Mouse (Mus musculus) thymus, postnatal 4 days (tissue): ENCODE measurements around the gene Dcaf12.

ENCODE experiments used
- DNase-seq: peaks from one replicate; pipeline ENCODE4 v3.0.0; 2021

Dcaf12 gene

GRCm38 (mm10) chr4:41307406-41307805 lies 7.3 kb downstream of the Dcaf12 start:
- no peak for DNase-seq

GRCm38 (mm10) chr4:41304302-41304701 lies 10.4 kb downstream of the Dcaf12 start:
- peak; percentile 19 for DNase-seq

GRCm38 (mm10) chr4:41303671-41304070 lies 11.0 kb downstream of the Dcaf12 start:
- no peak for DNase-seq

- no peak for DNase-seq
Observed at GRCm38 (mm10) chr4:41298976-41299375, 15.7 kb downstream of the Dcaf12 start.

GRCm38 (mm10) chr4:41295960-41296359 lies 18.7 kb downstream of the Dcaf12 start:
- no peak for DNase-seq

GRCm38 (mm10) chr4:41295507-41295906 lies 19.2 kb downstream of the Dcaf12 start:
- no peak for DNase-seq

GRCm38 (mm10) chr4:41293907-41294306 lies 20.8 kb downstream of the Dcaf12 start:
- no peak for DNase-seq

- no peak for DNase-seq
Observed at GRCm38 (mm10) chr4:41289802-41290201, 24.9 kb downstream of the Dcaf12 start.

GRCm38 (mm10) chr4:41286420-41286819 lies 28.3 kb downstream of the Dcaf12 start:
- peak; percentile 18 for DNase-seq

GRCm38 (mm10) chr4:41284087-41284486 lies 30.6 kb downstream of the Dcaf12 start:
- no peak for DNase-seq

GRCm38 (mm10) chr4:41275927-41276326 lies 38.8 kb downstream of the Dcaf12 start:
- no peak for DNase-seq

GRCm38 (mm10) chr4:41274980-41275850 lies 39.5 kb downstream of the Dcaf12 start, which contains the start of gene Ubap2:
Gene Ubap2, minus strand, starts transcription at chr4:41275144.
- DNase-seq: peak; percentile 98

- DNase-seq: no peak
Observed at GRCm38 (mm10) chr4:41274377-41274979, 40.2 kb downstream of the Dcaf12 start.

- DNase-seq: no peak
Observed at GRCm38 (mm10) chr4:41268133-41268532, 46.6 kb downstream of the Dcaf12 start.

- no peak for DNase-seq
Observed at GRCm38 (mm10) chr4:41266350-41266749, 48.3 kb downstream of the Dcaf12 start.

GRCm38 (mm10) chr4:41260691-41261090 lies 54.0 kb downstream of the Dcaf12 start:
- no peak for DNase-seq

GRCm38 (mm10) chr4:41259019-41259418 lies 55.7 kb downstream of the Dcaf12 start:
- no peak for DNase-seq

- DNase-seq: no peak
Observed at GRCm38 (mm10) chr4:41257752-41258151, 56.9 kb downstream of the Dcaf12 start.

GRCm38 (mm10) chr4:41255564-41256210 lies 59.0 kb downstream of the Dcaf12 start:
- no peak for DNase-seq

GRCm38 (mm10) chr4:41253756-41254155 lies 60.9 kb downstream of the Dcaf12 start:
- DNase-seq: no peak

- DNase-seq: no peak
Observed at GRCm38 (mm10) chr4:41245408-41245807, 69.3 kb downstream of the Dcaf12 start.
